Mouse (Mus musculus) liver, postnatal 0 days (tissue): ENCODE results near the gene B3galt1.

Source experiments
- CTCF ChIP-seq: sonication (generic); IDR thresholded peaks from 2 replicates; pipeline ENCODE4 v1.5.1; 2016; ENCODE audit warnings: antibody characterized with exemption, low read depth
- EP300 ChIP-seq: IDR thresholded peaks from 2 replicates; pipeline ENCODE4 v1.6.1; 2016; ENCODE audit warnings: antibody characterized with exemption, low read depth, mild to moderate bottlenecking

DNA sequence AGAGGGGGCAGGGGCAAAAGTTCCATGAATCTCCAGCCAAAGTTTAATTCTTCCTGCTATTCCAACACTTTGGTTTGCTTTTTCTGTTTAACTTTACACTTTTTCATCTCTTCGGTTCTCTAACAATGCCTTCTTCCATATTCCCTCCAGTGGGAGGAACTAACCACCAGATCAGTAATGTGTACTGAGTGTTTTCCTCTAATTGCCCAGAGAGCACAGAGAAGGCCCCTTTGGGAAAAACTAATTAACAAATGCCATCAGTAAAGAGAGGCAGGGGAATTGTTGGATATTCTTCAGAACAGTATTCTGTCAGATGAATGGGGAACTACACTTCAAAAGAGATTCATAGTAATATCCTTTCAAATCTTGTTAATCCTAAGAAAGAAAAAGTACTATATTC lies 338.1 kb downstream of the B3galt1 start:
- TF ChIP-seq CTCF: no peak
- TF ChIP-seq EP300: no peak
